Mouse (Mus musculus) liver, embryonic 14.5 days (tissue): ENCODE measurements around the gene Rab6a. TPM values are rescaled to one million over a fixed set of nuclear protein-coding genes. Genes with fewer than 3 reads are reported as not detected.

Source experiments
- ATAC-seq: fragments of 200-750 bp; cut with Nextera tagmentation; 2 replicates; pipeline ENCODE4 v1.8.0; 2017; ENCODE audit warnings: moderate number of reproducible peaks, mild to moderate bottlenecking, moderate library complexity; ENCODE audit not compliant: insufficient read depth
- DNase-seq, 3 experiments: peaks; one replicate each; pipeline ENCODE4 v3.0.0-alpha.2; 2012 to 2013; ENCODE audit warnings: low read depth in 3 of 3, low spot score in 3 of 3
- H3K27ac ChIP-seq: fragments of 300-500 bp; sonication (generic); 2 replicates; pipeline ENCODE4 v1.5.1; 2014; ENCODE audit warnings: moderate library complexity, mild to moderate bottlenecking, control low read depth, inconsistent platforms
- H3K27me3 ChIP-seq: fragments of 300-500 bp; sonication (generic); 2 replicates; pipeline ENCODE4 v1.6.1; 2014; ENCODE audit warnings: mild to moderate bottlenecking, low read length, moderate library complexity; ENCODE audit not compliant: control insufficient read depth, insufficient read depth
- H3K36me3 ChIP-seq: fragments of 300-500 bp; sonication (generic); replicated peaks from 2 replicates; pipeline ENCODE4 v1.6.1; 2014; ENCODE audit warnings: low read depth; ENCODE audit not compliant: control insufficient read depth, insufficient read depth
- H3K4me1 ChIP-seq, 2 experiments: fragments of 200-500 bp in 1 of 2; fragments of 300-500 bp in 1 of 2; sonication (generic) in 1 of 2; replicated peaks; 2 replicates each; pipeline ENCODE4 v1.6.1; 2012 to 2014; ENCODE audit warnings: antibody characterized with exemption in 1 of 2, inconsistent platforms in 1 of 2, low read length in 1 of 2; ENCODE audit not compliant: control insufficient read depth in 2 of 2, insufficient read depth in 2 of 2
- H3K4me2 ChIP-seq: fragments of 300-500 bp; sonication (generic); 2 replicates; pipeline ENCODE4 v1.6.1; 2014; ENCODE audit warnings: low read depth, mild to moderate bottlenecking, control low read depth, moderate library complexity
- H3K4me3 ChIP-seq, 2 experiments: fragments of 200-500 bp in 1 of 2; fragments of 300-500 bp in 1 of 2; sonication (generic) in 1 of 2; 2 replicates each; pipeline ENCODE4 v1.5.1; 2012 to 2014; ENCODE audit warnings: low read depth in 2 of 2, low read length in 2 of 2, mild to moderate bottlenecking in 2 of 2, control low read depth in 1 of 2, inconsistent platforms in 1 of 2, moderate library complexity in 1 of 2; ENCODE audit not compliant: insufficient read depth in 1 of 2
- H3K9ac ChIP-seq: fragments of 300-500 bp; sonication (generic); replicated peaks from 2 replicates; pipeline ENCODE4 v1.6.1; 2014; ENCODE audit warnings: mild to moderate bottlenecking, control low read depth, moderate library complexity
- H3K9me3 ChIP-seq: fragments of 300-500 bp; sonication (generic); 2 replicates; pipeline ENCODE4 v1.6.1; 2016; ENCODE audit warnings: low read length, mixed read lengths; ENCODE audit not compliant: control insufficient read depth
- CTCF ChIP-seq: IDR thresholded peaks from 2 replicates; pipeline ENCODE4 v1.5.1; 2016; ENCODE audit warnings: antibody characterized with exemption, low read depth, control low read depth
- EP300 ChIP-seq: IDR thresholded peaks from 2 replicates; pipeline ENCODE4 v1.6.1; 2016; ENCODE audit warnings: antibody characterized with exemption, low read depth
- WGBS: fragments of 180-500 bp; shearing (Covaris S2); extraction: QIAGEN DNeasy Blood & Tissue Kit; methylation state at CpG from one replicate; pipeline ENCODE4 v1.1.7; 2014; ENCODE audit not compliant: insufficient replicate concordance; 5-methylcytosine and 5-hydroxymethylcytosine counted together
- polyA plus RNA-seq, 2 experiments: library from polyadenylated mRNA; depleted of rRNA in 1 of 2; stranded (reverse) in 1 of 2; unstranded in 1 of 2; fragments of >200 nt; fragmentation: Nextera tagmentation in 1 of 2; extraction: Ambion mirVana in 1 of 2; gene quantifications; 2 replicates each; pipeline versions ENCODE4 v1.2.1 to v1.2.3; 2012 to 2014

The Rab6a gene
- polyA plus RNA-seq, 2 experiments, result 24.3 to 39.8 TPM

- H3K27me3 ChIP-seq, result no peaks in the 10 kb centered on the region; the same call in 1 of the 2 replicates
- no peak overlapping the region for H3K4me2 ChIP-seq
- no peaks in the 10 kb centered on the region for H3K9me3 ChIP-seq
- no peak for DNase-seq
- no peaks in the 10 kb centered on the region; a peak in 1 of 4 replicates for H3K4me1 ChIP-seq
- no peak overlapping the region for H3K27ac ChIP-seq
- no peak overlapping the region for H3K4me3 ChIP-seq
- no peaks in the 10 kb centered on the region for H3K36me3 ChIP-seq
- no peak overlapping the region for H3K9ac ChIP-seq
- TF ChIP-seq EP300 (no peak), CTCF (no peak)
- WGBS, result 69% methylated on average over 5 of the region's 5 CpGs
- no peak for ATAC-seq
Observed at GRCm38 (mm10) chr7:100678052-100678451, 70.8 kb downstream of the Rab6a start.

GRCm38 (mm10) chr7:100678948-100679880 lies 72.0 kb downstream of the Rab6a start:
- ATAC-seq, result no peak
- TF ChIP-seq EP300 (no peak), CTCF (no peak)

DNA sequence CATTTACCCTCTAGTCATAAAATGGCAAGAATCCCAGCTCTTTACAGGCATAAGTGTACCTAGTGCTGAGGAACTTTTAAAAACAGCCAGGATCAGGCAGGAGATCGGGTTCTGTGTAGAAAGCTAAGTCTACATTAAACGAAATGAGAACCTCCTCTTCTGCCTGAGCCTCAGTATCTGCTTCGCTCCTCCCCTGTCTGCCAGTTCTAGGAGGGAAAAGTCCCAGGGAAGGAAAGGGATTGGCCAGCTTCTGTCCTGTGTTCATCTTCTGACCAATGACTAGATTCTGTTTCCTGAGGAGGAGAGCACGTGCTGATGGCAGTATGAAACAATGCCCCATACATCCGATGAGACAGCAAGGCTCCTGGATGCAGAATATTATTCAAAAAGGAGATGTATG lies 73.9 kb downstream of the Rab6a start:
- no peak overlapping the region for H3K4me2 ChIP-seq
- H3K36me3 ChIP-seq, result no peaks in the 10 kb centered on the region
- TF ChIP-seq EP300, result no peak
- TF ChIP-seq CTCF, result no peak
- H3K4me3 ChIP-seq, result no peak overlapping the region
- ATAC-seq (no peak), DNase-seq (no peak)
- no peaks in the 10 kb centered on the region for H3K27me3 ChIP-seq
- 41% methylated on average over 5 of the region's 5 CpGs for WGBS
- H3K9ac ChIP-seq, result no peak overlapping the region
- no peak overlapping the region for H3K27ac ChIP-seq
- no peaks in the 10 kb centered on the region for H3K9me3 ChIP-seq
- H3K4me1 ChIP-seq, result peaks cover 8 to 11% of the 10 kb centered on the region in 2 experiments

More at GRCm38 (mm10) chr7:100678948-100679880, 72.0 kb downstream of the Rab6a start:
- DNase-seq, result no peak
- Histone ChIP-seq H3K27me3 (no peaks in the 10 kb centered on the region), H3K27ac (no peak overlapping the region), H3K36me3 (no peaks in the 10 kb centered on the region), H3K4me1 (peaks cover 2 to 4% of the 10 kb centered on the region in 2 experiments; a peak in 2 of 4 replicates), H3K9me3 (no peaks in the 10 kb centered on the region), H3K4me2 (no peak overlapping the region), H3K9ac (no peak overlapping the region), H3K4me3 (no peak overlapping the region)
- WGBS, result 53% methylated on average over 15 of the region's 15 CpGs

- Histone ChIP-seq H3K36me3 (no peaks in the 10 kb centered on the region), H3K27me3 (no peaks in the 10 kb centered on the region), H3K4me3 (no peak overlapping the region), H3K4me1 (peaks cover 8 to 11% of the 10 kb centered on the region in 2 experiments), H3K9me3 (no peaks in the 10 kb centered on the region), H3K4me2 (no peak overlapping the region), H3K9ac (no peak overlapping the region), H3K27ac (peak overlapping the region; percentile 9; the same call in 1 of the 2 replicates)
- DNase-seq (no peak), ATAC-seq (no peak)
- WGBS, result 97% methylated on average over 1 of the region's 1 CpGs
- TF ChIP-seq EP300 (no peak), CTCF (no peak)
Observed at GRCm38 (mm10) chr7:100683241-100683640, 76.0 kb downstream of the Rab6a start.

DNA sequence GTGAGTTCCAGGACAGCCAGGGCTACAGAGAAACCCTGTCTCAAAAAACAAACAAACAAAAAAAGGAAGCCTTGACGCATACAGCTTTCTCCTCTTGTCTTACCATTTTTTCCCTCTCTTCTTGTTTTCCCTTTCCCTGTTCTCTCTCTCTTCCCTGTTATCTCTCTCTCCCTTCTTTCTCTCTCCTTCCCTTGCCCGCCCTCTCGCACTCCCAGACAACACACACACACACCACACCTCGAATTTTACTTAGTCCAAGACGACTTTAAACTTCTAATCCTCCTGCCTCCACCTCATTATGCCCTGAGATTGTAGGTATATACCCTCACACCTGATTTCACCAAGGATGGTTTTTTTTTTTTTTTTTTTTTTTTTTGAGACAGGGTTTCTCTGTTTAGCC lies 76.9 kb downstream of the Rab6a start:
- peaks cover 8 to 11% of the 10 kb centered on the region in 2 experiments for H3K4me1 ChIP-seq
- H3K9me3 ChIP-seq, result no peaks in the 10 kb centered on the region
- ATAC-seq (peak; percentile 72), DNase-seq (peak in 2 of 3 experiments; percentile 24 to 55)
- H3K4me3 ChIP-seq, result peak overlapping the region in 1 of 2 experiments; percentile 21; a peak in 1 of 4 replicates
- WGBS, result 25% methylated on average over 5 of the region's 5 CpGs
- H3K27me3 ChIP-seq, result no peaks in the 10 kb centered on the region
- H3K4me2 ChIP-seq, result peak overlapping the region; percentile 56
- no peak for TF ChIP-seq EP300
- TF ChIP-seq CTCF, result no peak
- H3K9ac ChIP-seq, result peak overlapping the region; percentile 48
- peak overlapping the region; percentile 81 for H3K27ac ChIP-seq
- H3K36me3 ChIP-seq, result no peaks in the 10 kb centered on the region
